Mouse (Mus musculus): Measurements from ENCODE around the gene Rnf207.

- TF ChIP-seq USF1 (IDR thresholded peaks at IDR 0.05; ENCODE audit: low read depth, low read length) (no peak), POLR2A (IDR thresholded peaks at IDR 0.05; ENCODE audit: low read depth, low read length) (no peak), CTCF (conservative IDR thresholded peaks at IDR 0.05 in 1 of 2, IDR thresholded peaks at IDR 0.05 in 1 of 2; ENCODE audit: low read depth in 2 of 2, low read length in 2 of 2) (peak in 1 of 2 experiments; percentile 16; a peak in 1 of 4 replicates), HCFC1 (IDR thresholded peaks at IDR 0.05; ENCODE audit: low read depth, low read length) (no peak), PAX5 (IDR thresholded peaks at IDR 0.05; ENCODE audit: low read length) (no peak), MYC (IDR thresholded peaks at IDR 0.05; ENCODE audit: low read depth, low read length) (peak; percentile 67; the same call in 1 of the 2 replicates), ZNF384 (IDR thresholded peaks at IDR 0.05; ENCODE audit: low read depth, low read length) (no peak), SIN3A (IDR thresholded peaks at IDR 0.05; ENCODE audit: low read length) (no peak), ETS1 (conservative IDR thresholded peaks at IDR 0.05; ENCODE audit: low read depth, low read length) (peak; percentile 38; the same call in 1 of the 2 replicates)
Observed at GRCm38 (mm10) chr4:152272449-152273049, 46.2 kb downstream of the Rnf207 start.
